Mouse (Mus musculus) heart, postnatal 0 days (tissue): ENCODE results near the gene Pml.

ENCODE experiments used
- CTCF ChIP-seq: IDR thresholded peaks from 2 replicates; pipeline ENCODE4 v1.5.1; 2016; ENCODE audit warnings: antibody characterized with exemption, control low read depth, low read depth
- EP300 ChIP-seq: IDR thresholded peaks from 2 replicates; pipeline ENCODE4 v1.6.1; 2016; ENCODE audit warnings: antibody characterized with exemption, low read depth

- TF ChIP-seq CTCF = no peak
- TF ChIP-seq EP300 = no peak
Measured at GRCm38 (mm10) chr9:58294527-58294926, 44.9 kb upstream of the Pml start.
